ENCODE assay signal across 17 mouse cellular contexts in genomic region chr10:18070616-18071015, GRCm38 (mm10). TPM values are rescaled to one million over a fixed set of nuclear protein-coding genes. Genes with fewer than 3 reads are reported as not detected.
DNase-seq lines count a peak whose midpoint lies in the region; ATAC-seq and TF ChIP-seq lines count a peak whose summit lies in the region.
"Had no signal": no experiment of that assay in that cellular context is flagged by ENCODE, and none has a peak within 500 bp of the region (broad histone marks: within the 10 kb centered on the region; RNA-seq: fewer than 3 reads in every experiment).

No protein-coding gene starts in this region.

- H3K4me2 ChIP-seq in heart, embryonic 15.5 days, result no peak overlapping the region
- no peak overlapping the region for H3K4me2 ChIP-seq in liver, postnatal 0 days (ENCODE audit: low read depth, low read length)
- no peak overlapping the region for H3K4me2 ChIP-seq in neural tube, embryonic 15.5 days
- H3K4me2 ChIP-seq: embryonic facial prominence, embryonic 12.5 days; forebrain, embryonic 15.5 days; limb, embryonic 12.5 days; midbrain, embryonic 11.5 days had no signal

- H3K9me3 ChIP-seq in heart, embryonic 15.5 days (replicated peaks), result no peaks in the 10 kb centered on the region
- no peaks in the 10 kb centered on the region for H3K9me3 ChIP-seq in liver, postnatal 0 days (ENCODE audit: low read length)
- no peaks in the 10 kb centered on the region for H3K9me3 ChIP-seq in neural tube, embryonic 15.5 days (replicated peaks)
- H3K9me3 ChIP-seq: embryonic facial prominence, embryonic 12.5 days; forebrain, embryonic 15.5 days; limb, embryonic 12.5 days had no signal

- H3K4me1 ChIP-seq in heart, embryonic 15.5 days (replicated peaks), result peaks cover 61% of the 10 kb centered on the region
- H3K4me1 ChIP-seq in liver, postnatal 0 days (ENCODE audit: insufficient read depth), result peaks cover 41% of the 10 kb centered on the region
- H3K4me1 ChIP-seq in neural tube, embryonic 15.5 days, result peaks cover 21% of the 10 kb centered on the region; the same call in 1 of the 2 replicates

- peak overlapping the region; percentile 47 for H3K27ac ChIP-seq in heart, embryonic 15.5 days
- H3K27ac ChIP-seq in liver, postnatal 0 days (ENCODE audit: low read depth), result 0 out of 2 replicates have a peak overlapping the region, but pooled peaks have one; percentile 6
- peak overlapping the region; percentile 52 for H3K27ac ChIP-seq in neural tube, embryonic 15.5 days (replicated peaks)
- H3K27ac ChIP-seq: embryonic facial prominence, embryonic 12.5 days; limb, embryonic 12.5 days had no signal

- no peaks in the 10 kb centered on the region for H3K27me3 ChIP-seq in heart, embryonic 15.5 days
- no peaks in the 10 kb centered on the region for H3K27me3 ChIP-seq in liver, postnatal 0 days (ENCODE audit: insufficient read depth, low read length)
- no peaks in the 10 kb centered on the region for H3K27me3 ChIP-seq in neural tube, embryonic 15.5 days (replicated peaks)
- H3K27me3 ChIP-seq: embryonic facial prominence, embryonic 12.5 days; forebrain, embryonic 15.5 days; limb, embryonic 12.5 days; Patski had no signal

- H3K4me3 ChIP-seq in heart, embryonic 15.5 days, result no peak overlapping the region
- H3K4me3 ChIP-seq in liver, postnatal 0 days (ENCODE audit: low read depth, low read length), result no peak overlapping the region
- H3K4me3 ChIP-seq in neural tube, embryonic 15.5 days (replicated peaks), result no peak overlapping the region
- H3K4me3 ChIP-seq: embryonic facial prominence, embryonic 12.5 days; forebrain, embryonic 15.5 days; limb, embryonic 12.5 days had no signal

- DNase-seq in heart, adult 9 months (ENCODE audit: low spot score in 2 of 2), result no peak
- no peak for DNase-seq in liver, postnatal 0 days
- no peak for DNase-seq in liver
- DNase-seq in gastrocnemius, postnatal 4 days (ENCODE audit: low spot score in 2 of 2), result no peak
- DNase-seq in spleen, adult 12 weeks (ENCODE audit: low spot score), result no peak
- DNase-seq: kidney, postnatal 10 days; lung, adult 2 months; thymus, adult 18-20 months had no signal

- no peaks in the 10 kb centered on the region for H3K36me3 ChIP-seq in heart, embryonic 15.5 days
- H3K36me3 ChIP-seq in liver, postnatal 0 days (replicated peaks; ENCODE audit: insufficient read depth, low read length), result no peaks in the 10 kb centered on the region
- H3K36me3 ChIP-seq in neural tube, embryonic 15.5 days, result no peaks in the 10 kb centered on the region
- H3K36me3 ChIP-seq: embryonic facial prominence, embryonic 12.5 days; forebrain, embryonic 15.5 days; limb, embryonic 12.5 days had no signal

- no peak for TF ChIP-seq CTCF in liver, postnatal 0 days (IDR thresholded peaks at IDR 0.05; ENCODE audit: low read depth)

- no peak for TF ChIP-seq EP300 in liver, postnatal 0 days (IDR thresholded peaks at IDR 0.05; ENCODE audit: low read depth)

- H3K9ac ChIP-seq in heart, embryonic 15.5 days, result no peak overlapping the region
- no peak overlapping the region for H3K9ac ChIP-seq in liver, postnatal 0 days (replicated peaks)
- no peak overlapping the region for H3K9ac ChIP-seq in neural tube, embryonic 15.5 days (replicated peaks)
- H3K9ac ChIP-seq: embryonic facial prominence, embryonic 12.5 days; forebrain, embryonic 15.5 days; limb, embryonic 12.5 days had no signal

- no peak for ATAC-seq in heart, embryonic 15.5 days (replicated peaks; ENCODE audit: insufficient number of reproducible peaks, insufficient read depth, low FRiP score, low read depth)
- no peak for ATAC-seq in liver, postnatal 0 days
- ATAC-seq in granulocyte monocyte progenitor cell, adult 5-6 weeks (replicated peaks; ENCODE audit: poor library complexity, severe bottlenecking), result peak; percentile 90
- no peak for ATAC-seq in neural tube, embryonic 15.5 days (ENCODE audit: low FRiP score)
- ATAC-seq: CD4-positive, CD25-positive, alpha-beta regulatory T cell, adult 4 months; forebrain, embryonic 15.5 days; Patski had no signal

- WGBS in heart, embryonic 15.5 days, result 61% methylated on average over 2 of the region's 2 CpGs
- WGBS in liver, postnatal 0 days (ENCODE audit: insufficient replicate concordance), result 37% methylated on average over 2 of the region's 2 CpGs
- WGBS in neural tube, embryonic 15.5 days, result 88% methylated on average over 2 of the region's 2 CpGs

RNA-seq across cellular contexts. Expression of gene Reps1, which starts 15.0 kb away (rescaled TPM):
- 15.9 and 21.5 TPM in 2 replicates for polyA plus RNA-seq in heart, embryonic 15.5 days (2015; fragmentation: Nextera tagmentation; extraction: Ambion mirVana)
- 5.6 and 6.7 TPM in 2 replicates for polyA plus RNA-seq in liver, postnatal 0 days (2015; fragmentation: Nextera tagmentation; extraction: Ambion mirVana)
- total RNA-seq in granulocyte monocyte progenitor cell, adult 5-6 weeks (2014; fragmentation: Nextera tagmentation), result 55.7 and 61.4 TPM in 2 replicates
- 39.0 and 59.0 TPM in 2 replicates for total RNA-seq in granulocyte monocyte progenitor cell, adult 5-6 weeks (2017)
- polyA plus RNA-seq in neural tube, embryonic 15.5 days (2015; fragmentation: Nextera tagmentation; extraction: Ambion mirVana), result 19.3 and 25.6 TPM in 2 replicates
- total RNA-seq in gastrocnemius, postnatal 4 days (2021), result 10 to 100 TPM; 50.5 to 57.2 TPM

RNA-seq across cellular contexts. Expression of gene Abracl, which starts 47.5 kb away (rescaled TPM):
- polyA plus RNA-seq in heart, embryonic 15.5 days (2015; fragmentation: Nextera tagmentation; extraction: Ambion mirVana), result 132 and 199 TPM in 2 replicates
- 58.6 and 61.7 TPM in 2 replicates for polyA plus RNA-seq in liver, postnatal 0 days (2015; fragmentation: Nextera tagmentation; extraction: Ambion mirVana)
- total RNA-seq in granulocyte monocyte progenitor cell, adult 5-6 weeks (2014; fragmentation: Nextera tagmentation), result 299 and 316 TPM in 2 replicates
- 354 and 417 TPM in 2 replicates for total RNA-seq in granulocyte monocyte progenitor cell, adult 5-6 weeks (2017)
- polyA plus RNA-seq in neural tube, embryonic 15.5 days (2015; fragmentation: Nextera tagmentation; extraction: Ambion mirVana), result 56.5 and 85.4 TPM in 2 replicates
- total RNA-seq in gastrocnemius, postnatal 4 days (2021), result 10 to 100 TPM; 41.6 to 47.7 TPM
